Mouse (Mus musculus) intestine, postnatal 0 days (tissue): ENCODE measurements at regions not wholly inside any gene's neighbourhood (a gene's known extent, or its start where the extent isn't known, plus 50 kb on each side); places are given as distances from the start of the nearest gene placed in this dataset.

Source experiments
- ATAC-seq: fragments of 200-750 bp; cut with Nextera tagmentation; 2 replicates; pipeline ENCODE4 v1.8.0; 2017; ENCODE audit warnings: mild to moderate bottlenecking, moderate TSS enrichment, moderate library complexity
- H3K27ac ChIP-seq: fragments of 300-500 bp; sonication (generic); 2 replicates; pipeline ENCODE4 v1.5.1; 2014; ENCODE audit warnings: mild to moderate bottlenecking, low read depth, low read length, moderate library complexity
- H3K27me3 ChIP-seq: fragments of 300-500 bp; sonication (generic); replicated peaks from 2 replicates; pipeline ENCODE4 v1.6.1; 2014; ENCODE audit warnings: low read length, mixed read lengths; ENCODE audit not compliant: control insufficient read depth, insufficient read depth
- H3K36me3 ChIP-seq: fragments of 300-500 bp; sonication (generic); 2 replicates; pipeline ENCODE4 v1.6.1; 2014; ENCODE audit warnings: mild to moderate bottlenecking, moderate library complexity; ENCODE audit not compliant: control insufficient read depth, insufficient read depth
- H3K4me1 ChIP-seq: fragments of 300-500 bp; sonication (generic); replicated peaks from 2 replicates; pipeline ENCODE4 v1.6.1; 2014; ENCODE audit warnings: antibody characterized with exemption, low read length, mixed read lengths; ENCODE audit not compliant: control insufficient read depth, insufficient read depth
- H3K4me2 ChIP-seq: fragments of 300-500 bp; sonication (generic); replicated peaks from 2 replicates; pipeline ENCODE4 v1.6.1; 2014; ENCODE audit warnings: low read depth, mild to moderate bottlenecking, moderate library complexity
- H3K4me3 ChIP-seq: fragments of 300-500 bp; sonication (generic); 2 replicates; pipeline ENCODE4 v1.5.1; 2014; ENCODE audit warnings: low read depth, low read length
- H3K9ac ChIP-seq: fragments of 300-500 bp; sonication (generic); 2 replicates; pipeline ENCODE4 v1.6.1; 2014; ENCODE audit warnings: mild to moderate bottlenecking, low read depth, low read length
- H3K9me3 ChIP-seq: fragments of 300-500 bp; sonication (generic); 2 replicates; pipeline ENCODE4 v1.6.1; 2016; ENCODE audit warnings: mixed run types; ENCODE audit not compliant: control insufficient read depth
- CTCF ChIP-seq: sonication (generic); IDR thresholded peaks from 2 replicates; pipeline ENCODE4 v1.5.1; 2016; ENCODE audit warnings: low read depth, mild to moderate bottlenecking, control low read depth, antibody characterized with exemption, moderate library complexity
- WGBS: fragments of 180-500 bp; shearing (Covaris S2); extraction: QIAGEN DNeasy Blood & Tissue Kit; methylation state at CpG from one replicate; pipeline ENCODE4 v1.1.7; 2014; 5-methylcytosine and 5-hydroxymethylcytosine counted together

DNA sequence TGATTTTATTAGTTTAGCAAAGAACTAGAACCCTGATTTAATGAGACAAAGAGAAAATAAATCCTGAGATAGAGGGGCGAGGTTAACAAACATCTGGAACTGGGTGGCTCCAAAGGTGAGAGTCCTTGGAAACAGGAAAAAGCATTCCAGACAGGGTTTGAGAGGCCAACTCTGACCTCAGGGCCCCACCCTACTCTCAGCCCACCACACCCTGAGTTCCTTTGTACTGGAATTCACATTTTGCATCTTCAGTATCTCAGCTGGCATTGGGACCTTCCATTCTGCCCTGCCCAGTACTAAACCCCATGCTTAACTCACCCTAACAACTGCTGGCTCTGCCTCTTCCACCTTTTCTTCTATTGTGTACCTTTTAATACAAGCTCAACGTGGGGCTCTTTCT is 172.0 kb upstream of the Flrt2 start:
- Histone ChIP-seq H3K4me1 (no peaks in the 10 kb centered on the region), H3K27ac (no peak overlapping the region), H3K4me3 (no peak overlapping the region), H3K4me2 (no peak overlapping the region), H3K9me3 (no peaks in the 10 kb centered on the region), H3K36me3 (no peaks in the 10 kb centered on the region), H3K9ac (no peak overlapping the region), H3K27me3 (no peaks in the 10 kb centered on the region)
- TF ChIP-seq CTCF: no peak
- ATAC-seq: no peak
- 58% methylated on average over 2 of the region's 2 CpGs for WGBS

DNA sequence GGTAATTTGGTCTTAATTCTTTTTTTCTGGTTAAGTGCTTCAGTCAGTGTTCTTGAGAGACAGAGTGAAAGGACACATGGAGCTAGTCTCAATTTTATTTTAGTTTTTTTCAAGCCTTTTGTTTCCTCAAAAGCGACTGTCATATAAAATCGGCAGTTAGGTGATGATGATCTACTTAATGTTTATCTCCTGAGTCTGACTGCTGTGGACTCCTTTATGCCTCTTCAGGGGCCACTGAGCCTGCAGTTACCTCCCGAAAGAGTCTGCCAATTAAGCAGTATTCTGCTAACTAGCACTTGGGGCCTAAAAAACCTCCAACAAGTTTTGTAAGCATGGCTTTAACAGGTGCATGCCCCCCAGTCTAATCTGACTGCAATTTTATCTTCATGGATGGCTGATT is 170.0 kb upstream of the Flrt2 start:
- no peak overlapping the region for H3K9ac ChIP-seq
- no peaks in the 10 kb centered on the region for H3K9me3 ChIP-seq
- H3K4me2 ChIP-seq: no peak overlapping the region
- 80% methylated on average over 3 of the region's 3 CpGs for WGBS
- H3K4me3 ChIP-seq: no peak overlapping the region
- H3K4me1 ChIP-seq: no peaks in the 10 kb centered on the region
- no peak for ATAC-seq
- H3K27ac ChIP-seq: no peak overlapping the region
- no peaks in the 10 kb centered on the region for H3K27me3 ChIP-seq
- no peak for TF ChIP-seq CTCF
- H3K36me3 ChIP-seq: no peaks in the 10 kb centered on the region

DNA sequence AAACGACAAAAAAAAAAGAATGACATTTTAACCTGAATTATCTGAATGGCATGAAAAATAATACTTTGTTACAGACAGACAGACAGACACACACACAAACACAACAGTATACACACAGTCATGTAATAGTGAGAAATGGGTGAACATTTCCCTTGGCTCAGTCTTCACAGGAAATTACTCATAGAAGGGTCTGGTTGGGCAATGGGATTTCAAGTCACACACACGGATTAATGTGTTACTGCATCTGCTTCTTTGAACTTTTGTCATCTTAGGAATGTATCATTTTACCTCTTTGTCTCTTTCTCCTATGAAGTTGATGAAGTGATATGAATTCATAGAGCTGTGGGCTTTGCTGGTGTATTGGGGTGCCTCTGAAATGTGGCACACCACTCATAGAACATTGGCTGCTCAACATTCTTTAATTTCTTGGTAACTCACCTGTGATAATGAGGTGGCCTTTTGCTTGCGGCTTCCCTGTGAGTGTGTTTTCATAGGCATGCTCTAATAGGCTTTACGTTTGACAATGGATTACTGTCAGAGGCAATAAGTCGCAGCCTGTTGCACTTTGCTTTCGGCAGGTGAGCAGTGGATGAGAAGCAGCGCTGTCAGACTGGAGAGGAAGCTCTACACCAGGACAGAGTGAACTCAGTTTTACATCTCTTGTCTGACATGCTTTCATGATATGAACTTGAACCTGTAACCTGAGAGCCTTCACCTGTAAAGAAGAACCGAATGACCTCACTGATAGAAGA is 158.0 kb upstream of the Flrt2 start:
- no peak overlapping the region for H3K4me2 ChIP-seq
- H3K4me1 ChIP-seq: no peaks in the 10 kb centered on the region
- ATAC-seq: no peak
- H3K27ac ChIP-seq: no peak overlapping the region
- WGBS: 49% methylated on average over 8 of the region's 8 CpGs
- no peak overlapping the region for H3K9ac ChIP-seq
- no peak for TF ChIP-seq CTCF
- no peaks in the 10 kb centered on the region for H3K9me3 ChIP-seq
- H3K36me3 ChIP-seq: no peaks in the 10 kb centered on the region
- no peaks in the 10 kb centered on the region for H3K27me3 ChIP-seq
- no peak overlapping the region for H3K4me3 ChIP-seq

DNA sequence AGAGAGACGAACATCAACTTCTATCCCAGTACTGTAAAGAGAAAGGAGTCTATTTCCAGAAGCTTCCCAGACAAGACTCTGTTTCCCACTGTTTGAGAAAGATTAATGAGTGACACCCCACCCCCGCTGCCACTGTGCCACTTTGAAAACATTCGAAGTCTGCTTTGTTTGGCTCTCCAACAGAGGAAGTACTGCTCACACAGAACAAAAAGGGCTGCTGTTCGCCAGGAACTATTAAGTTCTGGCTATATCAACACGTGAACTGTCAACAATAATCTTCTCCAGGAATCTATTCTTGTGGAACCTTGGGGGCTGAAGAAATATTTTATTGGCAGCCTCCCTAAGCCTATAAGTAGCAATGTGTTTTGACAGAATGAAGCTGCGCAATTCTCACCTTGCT is 144.7 kb upstream of the Flrt2 start:
- Histone ChIP-seq H3K36me3 (no peaks in the 10 kb centered on the region), H3K27me3 (no peaks in the 10 kb centered on the region), H3K27ac (no peak overlapping the region), H3K4me1 (no peaks in the 10 kb centered on the region), H3K4me3 (no peak overlapping the region), H3K9me3 (no peaks in the 10 kb centered on the region), H3K4me2 (no peak overlapping the region), H3K9ac (no peak overlapping the region)
- no peak for ATAC-seq
- TF ChIP-seq CTCF: no peak
- 33% methylated on average over 6 of the region's 6 CpGs for WGBS

DNA sequence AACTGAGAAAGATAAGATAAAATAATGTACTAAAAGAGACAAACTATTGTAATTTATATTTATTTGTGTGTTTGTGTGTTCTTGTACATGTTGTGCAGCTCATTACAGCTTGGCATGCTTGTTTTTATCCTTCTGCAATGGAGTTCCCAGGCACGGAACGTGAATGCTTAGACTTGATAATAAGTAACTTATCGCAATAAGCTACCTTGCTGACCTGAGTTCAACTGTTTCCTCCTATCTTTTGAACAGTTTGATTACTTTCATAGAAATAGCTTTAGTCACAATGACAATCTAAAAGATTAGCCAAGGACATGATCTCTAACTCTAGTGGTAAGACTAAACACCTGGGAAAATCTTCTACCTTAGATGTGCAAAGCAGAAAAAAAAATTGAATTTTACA is 138.9 kb upstream of the Flrt2 start:
- 46% methylated on average over 3 of the region's 3 CpGs for WGBS
- ATAC-seq: peak; percentile 54; the same call in 1 of the 2 replicates
- Histone ChIP-seq H3K27me3 (no peaks in the 10 kb centered on the region), H3K9me3 (no peaks in the 10 kb centered on the region), H3K9ac (no peak overlapping the region), H3K36me3 (no peaks in the 10 kb centered on the region), H3K4me2 (no peak overlapping the region), H3K4me1 (no peaks in the 10 kb centered on the region), H3K27ac (no peak overlapping the region), H3K4me3 (no peak overlapping the region)
- TF ChIP-seq CTCF: no peak

DNA sequence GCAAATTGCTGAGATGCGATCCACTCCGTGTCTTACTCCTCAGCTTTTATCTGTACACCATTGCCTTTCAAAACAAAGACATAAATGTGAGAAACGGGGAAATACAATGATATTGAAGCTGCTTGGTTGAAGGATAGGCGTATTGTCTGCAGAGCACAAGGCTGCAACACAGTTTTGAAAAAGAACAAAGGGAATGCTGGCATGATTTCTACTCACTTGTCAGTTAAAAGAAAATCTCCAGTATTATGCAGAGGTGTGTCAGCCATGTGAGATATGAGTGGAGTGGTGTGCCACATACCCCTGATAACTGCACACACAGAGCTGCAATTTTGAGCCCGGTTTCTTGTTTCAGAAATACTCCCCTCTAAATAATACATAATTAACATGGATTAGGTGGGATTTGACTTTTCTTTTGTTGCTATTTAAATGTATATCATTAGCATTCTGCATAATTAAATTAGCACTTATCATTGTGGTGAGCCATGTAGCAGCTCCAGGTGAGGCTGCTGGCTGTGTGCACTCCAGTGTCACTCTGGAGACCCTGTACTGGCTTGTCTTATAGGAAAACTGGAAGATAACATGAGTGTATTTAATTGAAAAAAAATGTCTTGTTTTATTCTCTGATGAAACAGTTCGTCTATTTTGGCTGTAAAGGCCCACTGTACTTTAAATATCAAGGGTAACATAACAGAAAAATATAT is 133.2 kb upstream of the Flrt2 start:
- WGBS: 73% methylated on average over 6 of the region's 6 CpGs
- Histone ChIP-seq H3K36me3 (no peaks in the 10 kb centered on the region), H3K9ac (no peak overlapping the region), H3K27me3 (no peaks in the 10 kb centered on the region), H3K27ac (no peak overlapping the region), H3K4me2 (no peak overlapping the region), H3K4me3 (no peak overlapping the region), H3K9me3 (no peaks in the 10 kb centered on the region), H3K4me1 (no peaks in the 10 kb centered on the region)
- no peak for ATAC-seq
- no peak for TF ChIP-seq CTCF
